Mouse (Mus musculus): ENCODE results near the gene Aldh18a1.

The Aldh18a1 gene

DNA sequence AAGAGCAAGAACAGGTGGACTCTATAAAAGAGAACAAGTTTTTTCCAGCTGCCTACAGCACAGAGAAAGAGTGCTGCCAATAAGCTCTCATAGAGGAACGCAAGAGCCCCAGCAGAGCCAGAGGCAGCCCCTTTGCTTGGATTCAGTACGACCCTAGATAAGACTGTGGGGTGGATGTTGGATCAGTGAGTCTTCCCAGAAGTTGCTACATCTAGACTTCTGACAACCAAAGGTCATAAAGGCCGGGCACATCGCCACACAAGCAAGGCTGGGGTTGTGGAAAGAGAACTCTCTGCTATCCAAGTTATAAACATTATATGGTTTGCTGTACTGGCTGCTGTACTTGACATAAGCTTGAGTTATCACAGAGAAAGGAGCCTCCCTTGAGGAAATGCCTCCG, 67.9 kb downstream of the Aldh18a1 start:
- DNase-seq, result no peak

DNA sequence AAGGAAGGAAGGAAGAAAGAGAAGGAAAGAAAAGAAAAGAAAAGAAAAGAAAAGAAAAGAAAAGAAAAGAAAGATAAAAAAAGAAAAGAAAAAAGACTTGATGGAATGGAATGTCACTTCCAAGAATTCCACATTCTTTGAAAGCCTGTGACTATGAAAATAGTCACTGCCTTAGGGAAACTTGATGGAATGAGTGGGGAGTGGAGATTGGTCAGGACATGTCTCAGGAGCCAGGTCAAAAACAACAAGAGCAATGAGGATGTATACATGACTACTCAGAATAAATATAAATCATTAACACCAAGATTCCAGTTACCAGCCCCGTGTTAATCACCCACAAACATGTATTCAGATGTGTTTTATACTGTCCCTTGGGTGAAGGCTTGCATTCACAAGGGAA, 69.6 kb downstream of the Aldh18a1 start:
- no peak for DNase-seq

DNA sequence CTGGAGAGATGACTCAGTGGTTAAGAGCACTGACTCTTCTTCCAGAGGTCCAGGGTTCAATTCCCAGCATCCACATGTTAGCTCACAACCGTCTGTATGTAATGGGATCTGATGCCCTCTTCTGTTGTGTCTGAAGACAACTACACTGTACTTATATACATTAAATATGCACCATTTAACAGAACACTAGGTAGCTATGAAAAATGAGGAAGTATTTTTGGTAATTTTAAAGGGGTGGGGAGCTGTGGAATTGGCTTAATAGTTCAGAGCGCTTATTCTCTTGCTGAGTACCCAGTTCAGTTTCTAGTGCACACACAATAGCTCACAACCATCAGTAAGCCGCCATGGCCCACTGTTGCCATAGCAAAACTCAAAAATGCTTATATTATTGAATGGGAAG, 72.7 kb downstream of the Aldh18a1 start:
- no peak for DNase-seq

DNA sequence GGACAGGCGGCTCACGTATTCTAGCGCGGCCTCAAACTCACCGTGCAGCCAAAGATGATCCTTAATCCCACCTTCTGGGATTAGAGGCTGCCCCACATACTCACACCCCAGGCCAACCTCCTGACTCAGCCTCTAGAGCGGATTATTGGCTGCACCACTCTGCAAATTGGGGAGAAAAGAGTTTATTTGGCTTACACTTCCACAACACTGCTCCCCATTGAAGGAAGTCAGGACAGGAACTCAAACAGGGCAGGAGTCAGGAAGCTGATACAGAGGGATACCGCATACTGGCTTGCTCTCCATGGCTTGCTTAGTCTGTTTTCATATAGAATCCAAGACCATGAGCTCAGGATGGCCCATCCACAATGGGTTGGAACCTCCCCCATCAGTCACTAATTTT, 73.9 kb downstream of the Aldh18a1 start:
- peak; percentile 63 for DNase-seq

GRCm38 (mm10) chr19:40513632-40514078, 74.6 kb downstream of the Aldh18a1 start, which contains the start of gene Sorbs1:
Gene Sorbs1 (minus strand): TSS chr19:40513779.
- peak; percentile 97 for DNase-seq

DNA sequence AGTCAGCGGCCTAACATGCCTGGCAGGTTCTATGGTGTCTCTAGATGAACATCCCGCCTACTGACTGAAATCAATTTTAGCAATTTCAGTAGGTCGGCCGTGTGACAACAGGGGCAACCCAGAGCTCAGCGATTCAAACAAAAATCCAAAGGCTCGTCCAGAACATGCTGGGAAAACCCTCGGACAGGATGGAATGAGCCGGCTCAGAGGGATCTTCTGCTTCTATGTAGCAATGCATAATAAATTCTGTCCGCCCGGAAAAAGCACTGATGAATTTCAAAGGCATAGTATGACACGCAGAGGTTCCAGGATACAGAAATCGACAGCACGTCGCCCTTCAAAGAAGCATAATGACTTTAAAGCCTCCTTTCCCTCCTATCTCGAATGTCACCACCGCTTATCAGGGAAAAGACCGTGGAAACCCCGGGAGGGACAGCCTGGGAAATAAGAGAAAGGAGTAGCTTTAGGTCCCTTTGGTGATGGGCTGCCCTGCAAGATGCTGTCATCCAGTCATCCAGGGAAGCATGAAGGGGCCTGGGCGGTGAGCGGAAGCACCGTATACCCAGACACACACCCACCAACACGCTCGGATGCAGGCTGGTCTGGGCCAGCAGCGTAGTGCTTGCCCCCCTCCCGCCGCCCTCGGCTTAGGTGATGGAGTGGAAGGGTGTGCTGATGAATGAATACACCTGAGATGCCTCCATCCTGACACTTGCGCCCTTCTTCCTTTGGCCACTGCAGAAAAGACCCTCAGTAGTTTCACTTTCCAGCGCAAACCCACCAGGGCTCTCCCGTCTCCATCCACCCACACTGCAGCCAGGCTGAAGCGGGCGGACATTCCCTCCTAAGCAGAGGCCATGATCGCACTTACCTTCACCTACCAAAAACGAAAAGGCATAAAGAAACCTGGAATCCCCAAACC, 75.5 kb downstream of the Aldh18a1 start:
- peak; percentile 69 for DNase-seq

- peak; percentile 54 for DNase-seq
These were observed 76.5 kb downstream of the Aldh18a1 start for GRCm38 (mm10) chr19:40511679-40512309.

DNA sequence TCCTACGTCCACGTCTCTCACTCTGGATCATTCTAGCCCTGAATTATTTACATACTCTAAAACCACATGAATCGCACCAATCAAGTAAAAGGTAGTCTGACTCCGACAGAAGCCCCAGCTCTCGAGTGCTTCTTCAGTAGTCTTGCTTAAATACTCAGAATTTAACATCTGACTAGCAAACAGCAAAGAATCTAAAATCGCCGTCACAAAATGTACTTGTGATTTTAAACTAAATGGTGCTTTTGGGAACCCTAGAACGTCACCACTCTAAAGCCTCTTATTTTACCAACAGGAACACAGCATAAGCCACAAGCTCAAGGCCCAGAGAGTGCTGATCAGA, 77.2 kb downstream of the Aldh18a1 start:
- DNase-seq, result peak; percentile 31

DNA sequence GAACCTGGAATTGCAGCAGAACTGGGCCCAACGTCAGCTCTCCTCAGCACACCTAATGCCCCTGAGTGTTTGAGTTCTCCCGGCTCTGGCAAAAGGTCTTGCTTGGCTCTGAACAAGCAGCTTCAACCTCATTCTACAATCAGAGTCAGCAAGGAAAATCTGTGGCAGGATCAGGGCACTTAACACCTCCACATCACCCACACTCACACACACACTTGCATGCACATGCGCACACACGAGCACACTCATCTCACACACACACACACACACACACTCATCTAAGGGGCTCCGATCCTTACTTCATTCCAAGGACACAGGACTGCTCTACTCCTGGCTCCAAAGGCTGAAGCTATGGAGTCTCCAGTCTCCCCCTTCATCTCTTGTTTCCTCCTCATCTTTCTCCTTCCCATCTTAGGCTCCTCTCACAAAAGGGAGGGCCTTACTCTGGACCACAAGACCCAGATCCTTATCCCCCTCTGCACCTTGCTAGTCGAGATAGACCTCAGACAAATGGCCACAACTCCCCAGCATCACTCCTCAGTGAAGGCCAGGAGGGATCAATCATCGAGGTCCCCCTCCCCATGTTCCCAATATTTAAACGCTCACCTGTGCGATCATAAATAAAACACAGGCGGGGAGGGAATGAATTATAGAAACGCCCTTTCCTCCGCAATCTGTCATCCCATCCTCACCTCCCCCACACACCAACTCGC, 77.7 kb downstream of the Aldh18a1 start:
- no peak for DNase-seq

DNA sequence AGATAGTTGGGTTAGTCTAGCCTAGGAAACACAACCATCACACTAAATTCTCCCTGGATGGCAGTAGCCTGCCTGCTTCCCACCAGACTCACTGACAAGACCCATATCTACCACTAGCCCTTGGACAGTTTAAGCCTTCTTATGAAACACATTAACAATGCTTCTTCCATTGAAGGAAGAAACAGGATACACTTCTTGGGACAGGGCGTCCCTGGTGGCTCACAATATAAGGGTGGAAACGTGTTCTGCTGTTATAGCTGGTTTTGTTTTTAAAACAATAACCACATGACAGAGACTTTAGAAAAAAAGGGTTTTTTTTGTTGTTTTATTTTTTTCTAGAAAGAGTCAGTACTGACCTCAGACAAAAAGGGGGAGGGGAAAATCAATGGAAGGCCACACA, 79.0 kb downstream of the Aldh18a1 start:
- DNase-seq, result no peak

DNA sequence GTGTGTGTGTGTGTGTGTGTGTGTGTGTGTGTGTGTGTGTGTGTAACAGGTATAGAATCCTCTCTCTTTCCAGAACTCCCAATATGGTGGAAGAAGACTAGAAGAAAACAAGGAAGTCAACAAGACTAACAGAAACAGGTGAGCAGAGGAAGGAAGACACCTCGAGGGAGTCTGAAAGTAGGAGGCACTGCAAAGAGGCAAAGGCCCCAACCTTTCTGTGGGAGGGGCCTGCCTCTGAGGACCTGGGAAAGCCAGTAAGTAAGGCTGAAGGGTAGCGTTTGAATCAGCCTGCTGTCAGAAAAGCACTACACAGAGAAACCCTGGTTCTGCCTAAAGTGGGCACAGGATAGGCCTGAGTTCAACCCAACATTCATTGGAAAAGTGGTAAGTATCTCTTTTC, 79.4 kb downstream of the Aldh18a1 start:
- no peak for DNase-seq

DNA sequence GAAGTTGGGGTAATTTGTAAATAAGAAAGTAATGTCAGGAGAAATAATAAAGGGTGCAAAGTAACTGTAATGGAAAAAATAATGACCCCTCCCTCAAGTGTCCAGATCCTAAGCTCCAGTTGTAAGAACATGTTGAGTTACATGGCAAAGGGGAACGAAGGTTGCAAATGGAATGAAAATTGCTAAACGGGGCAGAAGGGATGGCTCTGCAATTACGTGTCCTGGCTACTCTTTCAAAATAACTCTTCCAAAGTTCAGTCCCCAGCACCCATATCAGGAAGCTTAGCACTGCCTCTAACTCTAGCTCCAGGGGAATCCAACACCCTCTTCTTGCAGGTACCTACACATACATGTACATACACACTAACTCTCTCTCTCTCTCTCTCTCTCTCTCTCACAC, 81.3 kb downstream of the Aldh18a1 start:
- DNase-seq, result no peak

- DNase-seq, result no peak
These were observed 83.9 kb downstream of the Aldh18a1 start for GRCm38 (mm10) chr19:40504336-40504735.
